Mouse (Mus musculus): ENCODE measurements around the gene Tril. TPM values are rescaled to one million over a fixed set of nuclear protein-coding genes. Genes with fewer than 3 reads are reported as not detected.

The Tril gene
- total and polyA plus RNA-seq, 3 experiments: 0.11 TPM; not detected in 2

- no peaks in the 10 kb centered on the region for H3K4me1 ChIP-seq (ENCODE audit: insufficient read depth, low read depth, low read length)
- no peaks in the 10 kb centered on the region for H3K36me3 ChIP-seq (replicated peaks)
- no peak overlapping the region for H3K4me3 ChIP-seq (ENCODE audit: low read depth, low read length)
- TF ChIP-seq POLR2AphosphoS5 (IDR thresholded peaks at IDR 0.05; ENCODE audit: insufficient replicate concordance, low read depth, low read length): no peak
- TF ChIP-seq CTCF (IDR thresholded peaks at IDR 0.05; ENCODE audit: low read depth, low read length): no peak
- TF ChIP-seq TAL1 (conservative IDR thresholded peaks at IDR 0.05; ENCODE audit: low read depth, low read length): no peak
- TF ChIP-seq GATA2 (IDR thresholded peaks at IDR 0.05; ENCODE audit: borderline replicate concordance, low read depth, low read length): no peak
- no peak for TF ChIP-seq GATA1 (IDR thresholded peaks at IDR 0.05; ENCODE audit: borderline replicate concordance, low read length)
- DNase-seq (ENCODE audit: low spot score) (no peak), ATAC-seq (ENCODE audit: extremely low read depth, insufficient number of reproducible peaks, low FRiP score, poor library complexity, severe bottlenecking) (no peak)
- H3K9me3 ChIP-seq (replicated peaks): peaks cover 65% of the 10 kb centered on the region
- no peaks in the 10 kb centered on the region for H3K27me3 ChIP-seq (ENCODE audit: insufficient read depth, low read length)
Observed at GRCm38 (mm10) chr6:53803551-53803950, 17.1 kb downstream of the Tril start.

- no peaks in the 10 kb centered on the region for H3K36me3 ChIP-seq (replicated peaks)
- H3K9me3 ChIP-seq (replicated peaks): peaks cover 66% of the 10 kb centered on the region
- ATAC-seq (ENCODE audit: extremely low read depth, insufficient number of reproducible peaks, low FRiP score, poor library complexity, severe bottlenecking) (no peak), DNase-seq (ENCODE audit: low spot score) (no peak)
- H3K4me3 ChIP-seq (ENCODE audit: low read depth, low read length): no peak overlapping the region
- no peaks in the 10 kb centered on the region for H3K27me3 ChIP-seq (ENCODE audit: insufficient read depth, low read length)
- TF ChIP-seq POLR2AphosphoS5 (IDR thresholded peaks at IDR 0.05; ENCODE audit: insufficient replicate concordance, low read depth, low read length): no peak
- no peak for TF ChIP-seq CTCF (IDR thresholded peaks at IDR 0.05; ENCODE audit: low read depth, low read length)
- no peak for TF ChIP-seq GATA1 (IDR thresholded peaks at IDR 0.05; ENCODE audit: borderline replicate concordance, low read length)
- TF ChIP-seq GATA2 (IDR thresholded peaks at IDR 0.05; ENCODE audit: borderline replicate concordance, low read depth, low read length): no peak
- TF ChIP-seq TAL1 (conservative IDR thresholded peaks at IDR 0.05; ENCODE audit: low read depth, low read length): no peak
- H3K4me1 ChIP-seq (ENCODE audit: insufficient read depth, low read depth, low read length): no peaks in the 10 kb centered on the region
Observed at GRCm38 (mm10) chr6:53801893-53802286, 18.7 kb downstream of the Tril start.

GRCm38 (mm10) chr6:53801269-53801892 lies 19.2 kb downstream of the Tril start:
- H3K4me1 ChIP-seq (ENCODE audit: insufficient read depth, low read depth, low read length): no peaks in the 10 kb centered on the region
- peaks cover 61% of the 10 kb centered on the region for H3K9me3 ChIP-seq (replicated peaks)
- H3K4me3 ChIP-seq (ENCODE audit: low read depth, low read length): no peak overlapping the region
- ATAC-seq (ENCODE audit: extremely low read depth, insufficient number of reproducible peaks, low FRiP score, poor library complexity, severe bottlenecking) (no peak), DNase-seq (ENCODE audit: low spot score) (no peak)
- no peaks in the 10 kb centered on the region for H3K36me3 ChIP-seq (replicated peaks)
- TF ChIP-seq CTCF (IDR thresholded peaks at IDR 0.05; ENCODE audit: low read depth, low read length) (no peak), GATA2 (IDR thresholded peaks at IDR 0.05; ENCODE audit: borderline replicate concordance, low read depth, low read length) (no peak), POLR2AphosphoS5 (IDR thresholded peaks at IDR 0.05; ENCODE audit: insufficient replicate concordance, low read depth, low read length) (no peak), GATA1 (IDR thresholded peaks at IDR 0.05; ENCODE audit: borderline replicate concordance, low read length) (no peak), TAL1 (conservative IDR thresholded peaks at IDR 0.05; ENCODE audit: low read depth, low read length) (no peak)
- no peaks in the 10 kb centered on the region for H3K27me3 ChIP-seq (ENCODE audit: insufficient read depth, low read length)

GRCm38 (mm10) chr6:53798865-53799264 lies 21.8 kb downstream of the Tril start:
- Histone ChIP-seq H3K36me3 (replicated peaks) (no peaks in the 10 kb centered on the region), H3K9me3 (replicated peaks) (peaks cover 65% of the 10 kb centered on the region), H3K27me3 (ENCODE audit: insufficient read depth, low read length) (no peaks in the 10 kb centered on the region), H3K4me1 (ENCODE audit: insufficient read depth, low read depth, low read length) (no peaks in the 10 kb centered on the region), H3K4me3 (ENCODE audit: low read depth, low read length) (no peak overlapping the region)
- ATAC-seq (ENCODE audit: extremely low read depth, insufficient number of reproducible peaks, low FRiP score, poor library complexity, severe bottlenecking) (no peak), DNase-seq (ENCODE audit: low spot score) (no peak)
- TF ChIP-seq POLR2AphosphoS5 (IDR thresholded peaks at IDR 0.05; ENCODE audit: insufficient replicate concordance, low read depth, low read length): no peak
- no peak for TF ChIP-seq TAL1 (conservative IDR thresholded peaks at IDR 0.05; ENCODE audit: low read depth, low read length)
- TF ChIP-seq CTCF (IDR thresholded peaks at IDR 0.05; ENCODE audit: low read depth, low read length): no peak
- TF ChIP-seq GATA2 (IDR thresholded peaks at IDR 0.05; ENCODE audit: borderline replicate concordance, low read depth, low read length): no peak
- no peak for TF ChIP-seq GATA1 (IDR thresholded peaks at IDR 0.05; ENCODE audit: borderline replicate concordance, low read length)

DNA sequence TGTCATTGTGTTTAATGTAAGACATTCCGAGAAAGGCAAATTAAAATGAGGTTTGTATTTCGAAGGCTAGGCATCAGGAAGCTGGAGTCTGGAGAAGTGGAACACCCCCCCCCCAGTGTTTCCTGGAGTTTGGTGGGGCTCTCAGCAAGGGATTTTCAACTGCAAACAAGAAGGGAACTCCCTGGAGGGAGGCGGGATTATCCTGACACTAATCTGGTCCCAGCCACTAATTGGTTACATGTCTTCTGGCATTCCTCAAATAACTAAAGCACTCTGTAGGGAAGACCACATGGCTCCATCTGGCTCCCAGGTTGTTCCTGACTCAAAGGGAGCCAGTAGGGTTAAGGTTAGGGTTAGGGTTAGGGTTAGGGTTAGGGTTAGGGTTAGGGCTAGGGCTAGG lies 23.8 kb downstream of the Tril start:
- Histone ChIP-seq H3K4me3 (ENCODE audit: low read depth, low read length) (no peak overlapping the region), H3K9me3 (replicated peaks) (peaks cover 51% of the 10 kb centered on the region), H3K36me3 (replicated peaks) (no peaks in the 10 kb centered on the region), H3K4me1 (ENCODE audit: insufficient read depth, low read depth, low read length) (no peaks in the 10 kb centered on the region), H3K27me3 (ENCODE audit: insufficient read depth, low read length) (no peaks in the 10 kb centered on the region)
- ATAC-seq (ENCODE audit: extremely low read depth, insufficient number of reproducible peaks, low FRiP score, poor library complexity, severe bottlenecking): no peak
- DNase-seq (ENCODE audit: low spot score): no peak
- no peak for TF ChIP-seq POLR2AphosphoS5 (IDR thresholded peaks at IDR 0.05; ENCODE audit: insufficient replicate concordance, low read depth, low read length)
- no peak for TF ChIP-seq TAL1 (conservative IDR thresholded peaks at IDR 0.05; ENCODE audit: low read depth, low read length)
- no peak for TF ChIP-seq GATA1 (IDR thresholded peaks at IDR 0.05; ENCODE audit: borderline replicate concordance, low read length)
- TF ChIP-seq GATA2 (IDR thresholded peaks at IDR 0.05; ENCODE audit: borderline replicate concordance, low read depth, low read length): no peak
- TF ChIP-seq CTCF (IDR thresholded peaks at IDR 0.05; ENCODE audit: low read depth, low read length): no peak

GRCm38 (mm10) chr6:53795788-53796187 lies 24.8 kb downstream of the Tril start:
- Histone ChIP-seq H3K27me3 (ENCODE audit: insufficient read depth, low read length) (no peaks in the 10 kb centered on the region), H3K36me3 (replicated peaks) (no peaks in the 10 kb centered on the region), H3K9me3 (replicated peaks) (peaks cover 47% of the 10 kb centered on the region), H3K4me3 (ENCODE audit: low read depth, low read length) (no peak overlapping the region), H3K4me1 (ENCODE audit: insufficient read depth, low read depth, low read length) (no peaks in the 10 kb centered on the region)
- TF ChIP-seq POLR2AphosphoS5 (IDR thresholded peaks at IDR 0.05; ENCODE audit: insufficient replicate concordance, low read depth, low read length) (no peak), TAL1 (conservative IDR thresholded peaks at IDR 0.05; ENCODE audit: low read depth, low read length) (no peak), CTCF (IDR thresholded peaks at IDR 0.05; ENCODE audit: low read depth, low read length) (no peak), GATA1 (IDR thresholded peaks at IDR 0.05; ENCODE audit: borderline replicate concordance, low read length) (no peak), GATA2 (IDR thresholded peaks at IDR 0.05; ENCODE audit: borderline replicate concordance, low read depth, low read length) (no peak)
- no peak for DNase-seq (ENCODE audit: low spot score)
- no peak for ATAC-seq (ENCODE audit: extremely low read depth, insufficient number of reproducible peaks, low FRiP score, poor library complexity, severe bottlenecking)

Data from G1E (cell line).